In the genomic region with DNA sequence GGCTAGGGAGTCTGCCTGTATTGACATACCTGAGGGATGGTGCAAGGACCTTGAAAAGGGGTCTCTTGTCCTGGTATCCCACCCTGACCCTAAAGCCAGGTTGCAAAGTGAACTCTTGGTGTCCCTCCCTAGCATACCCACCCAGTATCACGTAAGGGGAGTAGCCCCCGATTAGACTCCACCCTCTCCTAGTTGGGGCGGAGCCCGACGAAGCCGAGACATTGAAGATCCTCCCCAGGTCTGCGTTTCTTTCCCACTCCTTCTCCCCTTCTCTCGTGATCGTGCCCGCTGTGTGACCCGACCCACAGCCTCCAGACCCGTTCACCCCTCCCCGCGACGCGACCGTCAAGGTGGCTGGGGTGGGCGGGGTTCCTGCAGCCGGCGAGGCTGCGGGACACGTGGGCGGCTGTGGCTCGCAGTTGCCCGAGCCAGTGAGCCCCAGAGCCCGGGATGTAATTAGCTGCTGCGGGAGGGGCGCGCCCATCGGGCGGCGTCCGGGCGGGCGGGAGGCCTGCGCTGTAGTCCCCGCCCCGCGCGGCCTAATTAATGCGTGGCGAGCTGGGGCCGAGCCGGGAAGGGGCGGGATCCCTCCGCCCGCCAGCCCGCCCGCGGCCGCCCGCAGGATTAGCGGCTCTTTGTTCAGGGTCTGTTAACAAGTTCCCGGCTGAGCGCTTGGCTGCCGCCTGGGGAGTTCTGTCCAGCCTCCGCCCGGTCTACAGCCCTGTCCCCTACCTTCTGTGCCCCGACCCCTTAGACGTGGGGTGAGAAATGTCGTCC, we compare ENCODE assay signal across 8 mouse cellular contexts. TPM values are rescaled to one million over a fixed set of nuclear protein-coding genes. Genes with fewer than 3 reads are reported as not detected.
DNase-seq lines count a peak whose midpoint lies in the region; ATAC-seq and TF ChIP-seq lines count a peak whose summit lies in the region.

No protein-coding gene starts in this region.

- no peaks in the 10 kb centered on the region for H3K9me3 ChIP-seq in intestine, embryonic 16.5 days (ENCODE audit: control insufficient read depth, low read length)
- no peaks in the 10 kb centered on the region for H3K9me3 ChIP-seq in neural tube, embryonic 15.5 days (replicated peaks)

- intact Hi-C loops in gastrocnemius, adult 2 months (cut with DNase I): no loop called here
- intact Hi-C loops in left cerebral cortex, postnatal 36 days (cut with DNase I): no loop called here

- peak; percentile 71 for ATAC-seq in intestine, embryonic 16.5 days
- ATAC-seq in neural tube, embryonic 15.5 days (ENCODE audit: low FRiP score): peak; percentile 74

- H3K36me3 ChIP-seq in intestine, embryonic 16.5 days (ENCODE audit: control insufficient read depth, insufficient read depth, low read length): no peaks in the 10 kb centered on the region
- H3K36me3 ChIP-seq in neural tube, embryonic 15.5 days: no peaks in the 10 kb centered on the region

- no peak for TF ChIP-seq CTCF in gastrocnemius, adult 2 months (IDR thresholded peaks at IDR 0.05)
- TF ChIP-seq CTCF in lung, adult 2 months (IDR thresholded peaks at IDR 0.05; ENCODE audit: insufficient read depth, low read length): no peak

- H3K27ac ChIP-seq in gastrocnemius, adult 2 months: no peak overlapping the region
- no peak overlapping the region for H3K27ac ChIP-seq in intestine, embryonic 16.5 days (ENCODE audit: low read length)
- peak overlapping the region; percentile 54 for H3K27ac ChIP-seq in neural tube, embryonic 15.5 days (replicated peaks)

- no peak for TF ChIP-seq POLR2A in lung, adult 2 months (IDR thresholded peaks at IDR 0.05; ENCODE audit: borderline replicate concordance, extremely low read depth, low read depth, low read length)

- WGBS in intestine, embryonic 16.5 days: under 1% methylated on average over 53 of the region's 61 CpGs
- under 1% methylated on average over 61 of the region's 61 CpGs for WGBS in lung, adult 2 months
- WGBS in neural tube, embryonic 15.5 days: 0% methylated on average over 61 of the region's 61 CpGs

- peak overlapping the region; percentile 66 for H3K9ac ChIP-seq in intestine, embryonic 16.5 days (ENCODE audit: low read depth, low read length)
- peak overlapping the region; percentile 66 for H3K9ac ChIP-seq in neural tube, embryonic 15.5 days (replicated peaks)

- peak overlapping the region; percentile 75 for H3K4me3 ChIP-seq in gastrocnemius, adult 2 months
- peak overlapping the region; percentile 59 for H3K4me3 ChIP-seq in intestine, embryonic 16.5 days (ENCODE audit: low read length)
- H3K4me3 ChIP-seq in lung, adult 2 months (replicated peaks; ENCODE audit: extremely low read depth, low read depth, low read length): peak overlapping the region; percentile 69
- H3K4me3 ChIP-seq in neural tube, embryonic 15.5 days (replicated peaks): peak overlapping the region; percentile 55

- H3K4me1 ChIP-seq in intestine, embryonic 16.5 days (ENCODE audit: control insufficient read depth, insufficient read depth, low read length): peaks cover 3% of the 10 kb centered on the region; the same call in 1 of the 2 replicates
- H3K4me1 ChIP-seq in lung, adult 2 months (ENCODE audit: control insufficient read depth, insufficient read depth, low read length): peaks cover 2% of the 10 kb centered on the region; the same call in 1 of the 2 replicates
- peaks cover 57% of the 10 kb centered on the region for H3K4me1 ChIP-seq in neural tube, embryonic 15.5 days

- peak; percentile 8 for DNase-seq in kidney, adult 11 months
- no peak for DNase-seq in kidney, adult 8-10 months
- peak; percentile 53 to 61 for DNase-seq in adrenal gland, postnatal 36 days
- peak; percentile 59 for DNase-seq in gastrocnemius, adult 2 months
- DNase-seq in lung, adult 2 months: peak; percentile 16
- DNase-seq in left cerebral cortex, postnatal 36 days (ENCODE audit: low spot score in 2 of 2): no peak

- H3K27me3 ChIP-seq in intestine, embryonic 16.5 days (replicated peaks; ENCODE audit: control insufficient read depth, insufficient read depth, low read length): peaks cover 48% of the 10 kb centered on the region
- H3K27me3 ChIP-seq in neural tube, embryonic 15.5 days (replicated peaks): peaks cover 35% of the 10 kb centered on the region

- peak overlapping the region; percentile 97 for H3K4me2 ChIP-seq in intestine, embryonic 16.5 days (ENCODE audit: low read depth, low read length)
- peak overlapping the region; percentile 94 for H3K4me2 ChIP-seq in neural tube, embryonic 15.5 days

RNA-seq across cellular contexts. Expression of a gene that starts 6.7 kb away (rescaled TPM):
- 1 to 10 TPM; 6.0 to 6.4 TPM for total RNA-seq in adrenal gland, postnatal 36 days (2021)
- total RNA-seq in gastrocnemius, adult 2 months (2021): 1 to 10 TPM; 7.5 to 7.9 TPM
- polyA plus RNA-seq in intestine, embryonic 16.5 days (2015; fragmentation: Nextera tagmentation; extraction: Ambion mirVana): 1.4 and 2.4 TPM in 2 replicates
- polyA plus RNA-seq in lung, adult 2 months (2012; rRNA removed): 2.9 and 3.7 TPM in 2 replicates
- polyA plus RNA-seq in neural tube, embryonic 15.5 days (2015; fragmentation: Nextera tagmentation; extraction: Ambion mirVana): 12.1 and 12.7 TPM in 2 replicates
- 100 to 1,000 TPM in 1 of 2 experiments, 10 to 100 TPM in 1; 96.3 to 101 TPM for total RNA-seq in left cerebral cortex, postnatal 36 days (2021)

Comparison
In these comparisons a context has a peak if more than half of its experiments do, and no peak if none do; other contexts are left out.
1. DNase-seq: peak in kidney, adult 11 months (single experiment), adrenal gland, postnatal 36 days (2 of 2), gastrocnemius, adult 2 months (single experiment) and lung, adult 2 months (single experiment); none in kidney, adult 8-10 months (0 of 2) and left cerebral cortex, postnatal 36 days (0 of 2).
2. RNA of a gene that starts 6.7 kb away (total RNA-seq): 96.3 to 101 TPM in left cerebral cortex, postnatal 36 days; 7.5 to 7.9 TPM in gastrocnemius, adult 2 months and 6.0 to 6.4 TPM in adrenal gland, postnatal 36 days; every median in the first group is over 10 times any median in the second.
3. Peak in every context shown above with its lines, with median percentiles within 50 percentile points of each other: H3K4me3 ChIP-seq.